ENCODE assay signal across 8 mouse cellular contexts in genomic region chr19:6934195-6934977, GRCm38 (mm10). TPM values are rescaled to one million over a fixed set of nuclear protein-coding genes. Genes with fewer than 3 reads are reported as not detected.
DNase-seq lines count a peak whose midpoint lies in the region; ATAC-seq and TF ChIP-seq lines count a peak whose summit lies in the region.

Gene Kcnk4 (minus strand): TSS chr19:6934515.

- no peak for TF ChIP-seq EP300 in liver, postnatal 0 days (IDR thresholded peaks at IDR 0.05; ENCODE audit: low read depth)

- no peaks in the 10 kb centered on the region for H3K36me3 ChIP-seq in heart, embryonic 16.5 days (ENCODE audit: control insufficient read depth, insufficient read depth)
- H3K36me3 ChIP-seq in hindbrain, embryonic 15.5 days = no peaks in the 10 kb centered on the region
- H3K36me3 ChIP-seq in liver, postnatal 0 days (replicated peaks; ENCODE audit: insufficient read depth, low read length) = no peaks in the 10 kb centered on the region

- no peak for TF ChIP-seq POLR2A in cortical plate, adult 2 months (IDR thresholded peaks at IDR 0.05; ENCODE audit: extremely low read depth, insufficient read depth, low read length)

- H3K9ac ChIP-seq in heart, embryonic 16.5 days (ENCODE audit: low read length) = peak within 1 kb of the TSS; percentile 49
- H3K9ac ChIP-seq in hindbrain, embryonic 15.5 days = peak within 1 kb of the TSS; percentile 57
- no peak within 1 kb of the TSS for H3K9ac ChIP-seq in liver, postnatal 0 days (replicated peaks)

- H3K4me3 ChIP-seq in heart, embryonic 16.5 days (ENCODE audit: low read length) = peak within 1 kb of the TSS; percentile 48
- H3K4me3 ChIP-seq in cortical plate, adult 2 months (ENCODE audit: insufficient read depth, low read length) = peak within 1 kb of the TSS; percentile 38
- H3K4me3 ChIP-seq in hindbrain, embryonic 15.5 days = peak within 1 kb of the TSS; percentile 47
- H3K4me3 ChIP-seq in liver, postnatal 0 days (ENCODE audit: low read depth, low read length) = peak within 1 kb of the TSS; percentile 38

- H3K4me1 ChIP-seq in heart, embryonic 16.5 days (ENCODE audit: control insufficient read depth, insufficient read depth, low read length) = peaks cover 10% of the 10 kb centered on the region
- no peaks in the 10 kb centered on the region for H3K4me1 ChIP-seq in cortical plate, adult 2 months (ENCODE audit: control insufficient read depth, insufficient read depth, low read length)
- peaks cover 36% of the 10 kb centered on the region for H3K4me1 ChIP-seq in hindbrain, embryonic 15.5 days (replicated peaks)
- peaks cover 6% of the 10 kb centered on the region for H3K4me1 ChIP-seq in liver, postnatal 0 days (ENCODE audit: insufficient read depth)

- 9% methylated on average over 23 of the region's 23 CpGs for WGBS in heart, embryonic 16.5 days
- WGBS in hindbrain, embryonic 15.5 days = 8% methylated on average over 23 of the region's 23 CpGs
- 16% methylated on average over 23 of the region's 23 CpGs for whole genome bisulfite sequencing in liver, postnatal 0 days (ENCODE audit: insufficient replicate concordance)

- H3K27me3 ChIP-seq in heart, embryonic 16.5 days (ENCODE audit: control insufficient read depth, insufficient read depth, low read length) = peaks cover 48% of the 10 kb centered on the region
- peaks cover 62% of the 10 kb centered on the region for H3K27me3 ChIP-seq in hindbrain, embryonic 15.5 days
- peaks cover 56% of the 10 kb centered on the region for H3K27me3 ChIP-seq in liver, postnatal 0 days (ENCODE audit: insufficient read depth, low read length)

- no peak for DNase-seq in heart, adult 18-20 months
- no peak for DNase-seq in liver, postnatal 0 days
- no peak for DNase-seq in urinary bladder, postnatal 36 days (ENCODE audit: low spot score in 2 of 2)
- no peak for DNase-seq in embryo, embryonic 10.5 days (ENCODE audit: low spot score)
- DNase-seq in lung, postnatal 36 days = no peak

- H3K4me2 ChIP-seq in heart, embryonic 16.5 days (ENCODE audit: low read depth, low read length) = peak within 1 kb of the TSS; percentile 80
- peak within 1 kb of the TSS; percentile 84 for H3K4me2 ChIP-seq in hindbrain, embryonic 15.5 days
- peak within 1 kb of the TSS; percentile 61 for H3K4me2 ChIP-seq in liver, postnatal 0 days (ENCODE audit: low read depth, low read length)

- no peak for ATAC-seq in heart, embryonic 16.5 days (replicated peaks; ENCODE audit: extremely low read depth, insufficient read depth, low FRiP score)
- no peak; the same call in 1 of the 2 replicates for ATAC-seq in hindbrain, embryonic 15.5 days (ENCODE audit: low FRiP score, low read depth)
- ATAC-seq in liver, postnatal 0 days = no peak

- no peaks in the 10 kb centered on the region for H3K9me3 ChIP-seq in heart, embryonic 16.5 days (replicated peaks; ENCODE audit: control insufficient read depth, low read length)
- no peaks in the 10 kb centered on the region for H3K9me3 ChIP-seq in hindbrain, embryonic 15.5 days
- no peaks in the 10 kb centered on the region for H3K9me3 ChIP-seq in liver, postnatal 0 days (ENCODE audit: low read length)

- no peak within 1 kb of the TSS for H3K27ac ChIP-seq in heart, embryonic 16.5 days (ENCODE audit: low read length)
- H3K27ac ChIP-seq in cortical plate, adult 2 months (ENCODE audit: insufficient read depth, low read length) = peak within 1 kb of the TSS; percentile 33
- no peak within 1 kb of the TSS; the same call in 1 of the 2 replicates for H3K27ac ChIP-seq in hindbrain, embryonic 15.5 days (replicated peaks)
- no peak within 1 kb of the TSS for H3K27ac ChIP-seq in liver, postnatal 0 days (ENCODE audit: low read depth)

- no peak for TF ChIP-seq CTCF in cortical plate, adult 2 months (IDR thresholded peaks at IDR 0.05; ENCODE audit: extremely low read depth, insufficient read depth, low read length)
- no peak for TF ChIP-seq CTCF in liver, postnatal 0 days (IDR thresholded peaks at IDR 0.05; ENCODE audit: low read depth)

RNA-seq across cellular contexts. Expression of gene Kcnk4, which starts in this region (rescaled TPM):
- 0.50 and 0.95 TPM in 2 replicates for polyA plus RNA-seq in heart, embryonic 16.5 days (2015; fragmentation: Nextera tagmentation; extraction: Ambion mirVana)
- not detected for total RNA-seq in heart, adult 18-20 months (2021)
- 57.1 and 59.0 TPM in 2 replicates for polyA plus RNA-seq in cortical plate, adult 2 months (2012; rRNA removed)
- polyA plus RNA-seq in hindbrain, embryonic 15.5 days (2015; fragmentation: Nextera tagmentation; extraction: Ambion mirVana) = 9.0 and 13.1 TPM in 2 replicates
- 0.06 and 0.09 TPM in 2 replicates for polyA plus RNA-seq in liver, postnatal 0 days (2015; fragmentation: Nextera tagmentation; extraction: Ambion mirVana)
